Mouse (Mus musculus) midbrain, embryonic 14.5 days (tissue): ENCODE measurements at regions not wholly inside any gene's neighbourhood (a gene's known extent, or its start where the extent isn't known, plus 50 kb on each side); places are given as distances from the start of the nearest gene placed in this dataset.
A peak's percentile ranks its signal among the peaks of the same experiment; 100 is the strongest.

Experiments used
- ATAC-seq: fragments of 200-750 bp; cut with Nextera tagmentation; 2 replicates; pipeline ENCODE4 v1.8.0; 2017; ENCODE audit warnings: moderate number of reproducible peaks, moderate library complexity; ENCODE audit not compliant: low FRiP score, low TSS enrichment
- DNase-seq: peaks from one replicate; pipeline ENCODE4 v3.0.0-alpha.2; 2015
- H3K27ac ChIP-seq: fragments of 300-500 bp; sonication (generic); replicated peaks from 2 replicates; pipeline ENCODE4 v1.5.1; 2014; ENCODE audit warnings: mild to moderate bottlenecking, low read depth, low read length, moderate library complexity
- H3K27me3 ChIP-seq: fragments of 300-500 bp; sonication (generic); 2 replicates; pipeline ENCODE4 v1.6.1; 2014; ENCODE audit warnings: low read length, control low read depth, mixed read lengths; ENCODE audit not compliant: control insufficient read depth, insufficient read depth
- H3K36me3 ChIP-seq: fragments of 300-500 bp; sonication (generic); 2 replicates; pipeline ENCODE4 v1.6.1; 2014; ENCODE audit warnings: low read length, control low read depth; ENCODE audit not compliant: control insufficient read depth, insufficient read depth
- H3K4me1 ChIP-seq: fragments of 300-500 bp; sonication (generic); 2 replicates; pipeline ENCODE4 v1.6.1; 2014; ENCODE audit warnings: mild to moderate bottlenecking, antibody characterized with exemption, low read length, control low read depth; ENCODE audit not compliant: control insufficient read depth, insufficient read depth
- H3K4me2 ChIP-seq: fragments of 300-500 bp; sonication (generic); 2 replicates; pipeline ENCODE4 v1.6.1; 2014; ENCODE audit warnings: mild to moderate bottlenecking, low read length, moderate library complexity
- H3K4me3 ChIP-seq: fragments of 300-500 bp; sonication (generic); replicated peaks from 2 replicates; pipeline ENCODE4 v1.5.1; 2014; ENCODE audit warnings: low read depth, low read length
- H3K9ac ChIP-seq: fragments of 300-500 bp; sonication (generic); replicated peaks from 2 replicates; pipeline ENCODE4 v1.6.1; 2014; ENCODE audit warnings: mild to moderate bottlenecking, low read length, moderate library complexity
- H3K9me3 ChIP-seq: fragments of 300-500 bp; sonication (generic); 2 replicates; pipeline ENCODE4 v1.6.1; 2016; ENCODE audit warnings: low read length, control low read depth, mixed read lengths; ENCODE audit not compliant: control insufficient read depth
- WGBS: fragments of 180-500 bp; shearing (Covaris S2); extraction: QIAGEN DNeasy Blood & Tissue Kit; methylation state at CpG from one replicate; pipeline ENCODE4 v1.1.7; 2014; 5-methylcytosine and 5-hydroxymethylcytosine counted together

DNA sequence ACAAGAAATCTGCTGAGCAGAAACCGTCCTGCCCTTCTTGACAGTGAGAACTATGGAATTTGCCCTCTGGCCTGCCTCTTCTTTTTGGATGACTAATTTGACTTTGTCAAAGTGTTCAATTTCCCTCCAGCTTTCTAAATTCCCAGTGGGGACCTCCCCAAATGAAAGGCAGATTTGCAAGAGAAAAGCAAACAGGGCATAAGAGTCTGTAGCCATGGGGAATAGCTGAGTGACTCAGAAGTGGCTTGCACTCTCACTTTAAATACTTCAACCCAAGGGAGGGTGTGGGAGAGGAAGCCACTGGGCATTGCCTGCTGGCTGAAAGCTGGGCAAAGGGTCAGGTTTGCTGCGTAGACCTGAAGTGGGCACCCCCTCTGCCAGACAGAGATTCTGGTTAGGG lies 220.7 kb upstream of the Prok2 start:
- ATAC-seq (no peak), DNase-seq (no peak)
- H3K9me3 ChIP-seq = no peaks in the 10 kb centered on the region
- H3K4me1 ChIP-seq = 0 out of 2 replicates have a peak, but pooled peaks cover 4% of the 10 kb centered on the region
- 50% methylated on average over 2 of the region's 2 CpGs for WGBS
- H3K27me3 ChIP-seq = no peaks in the 10 kb centered on the region
- H3K4me3 ChIP-seq = no peak overlapping the region
- no peak overlapping the region for H3K27ac ChIP-seq
- no peak overlapping the region for H3K4me2 ChIP-seq
- H3K36me3 ChIP-seq = no peaks in the 10 kb centered on the region
- no peak overlapping the region for H3K9ac ChIP-seq

DNA sequence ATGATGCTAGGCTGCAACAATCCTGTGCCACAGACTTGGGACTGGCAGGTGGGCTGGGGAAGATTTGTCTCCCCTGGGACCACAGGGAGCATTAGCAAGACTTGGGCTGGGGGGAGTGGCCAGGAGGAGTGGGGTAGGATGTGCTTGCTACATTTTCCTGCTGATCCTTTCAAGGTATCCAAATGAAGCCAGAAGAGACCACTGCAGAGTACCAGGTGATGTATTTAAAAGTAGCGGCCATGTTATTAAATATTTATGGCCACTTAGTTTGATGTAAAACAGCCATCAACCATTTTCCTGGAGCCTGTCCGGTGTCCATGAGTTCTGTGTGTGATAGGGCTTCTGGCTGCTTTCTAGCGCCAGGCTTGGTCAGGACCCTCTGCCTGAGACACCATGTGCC lies 220.3 kb upstream of the Prok2 start:
- no peak for ATAC-seq
- Histone ChIP-seq H3K27ac (no peak overlapping the region), H3K9ac (no peak overlapping the region), H3K9me3 (no peaks in the 10 kb centered on the region), H3K27me3 (no peaks in the 10 kb centered on the region), H3K4me3 (no peak overlapping the region), H3K36me3 (no peaks in the 10 kb centered on the region), H3K4me1 (0 out of 2 replicates have a peak, but pooled peaks cover 2% of the 10 kb centered on the region), H3K4me2 (no peak overlapping the region)
- 70% methylated on average over 3 of the region's 3 CpGs for WGBS
- DNase-seq = no peak

DNA sequence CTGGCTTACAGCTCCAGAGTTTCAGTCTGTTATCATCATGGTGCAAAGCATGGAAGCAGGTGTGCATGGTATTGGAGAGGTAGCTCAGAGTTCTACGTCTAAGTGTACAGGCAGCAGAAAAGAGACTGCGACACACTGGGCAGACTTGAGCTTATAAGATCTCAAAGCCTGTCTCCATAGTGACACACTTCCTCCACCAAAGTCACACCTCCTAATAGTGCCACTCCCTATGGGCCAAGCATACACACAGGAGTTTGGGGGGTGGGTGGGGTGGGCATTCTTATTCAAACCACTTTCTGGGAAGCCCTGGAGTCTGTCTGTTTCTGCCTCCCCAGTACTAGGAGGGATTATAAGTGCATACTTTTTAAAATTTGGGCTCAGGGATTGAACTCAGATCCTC lies 219.5 kb upstream of the Prok2 start:
- Histone ChIP-seq H3K4me2 (no peak overlapping the region), H3K4me3 (no peak overlapping the region), H3K36me3 (no peaks in the 10 kb centered on the region), H3K27me3 (no peaks in the 10 kb centered on the region), H3K9ac (no peak overlapping the region), H3K9me3 (no peaks in the 10 kb centered on the region), H3K27ac (no peak overlapping the region), H3K4me1 (no peaks in the 10 kb centered on the region)
- whole genome bisulfite sequencing = 86% methylated on average over 2 of the region's 2 CpGs
- ATAC-seq (no peak), DNase-seq (no peak)

DNA sequence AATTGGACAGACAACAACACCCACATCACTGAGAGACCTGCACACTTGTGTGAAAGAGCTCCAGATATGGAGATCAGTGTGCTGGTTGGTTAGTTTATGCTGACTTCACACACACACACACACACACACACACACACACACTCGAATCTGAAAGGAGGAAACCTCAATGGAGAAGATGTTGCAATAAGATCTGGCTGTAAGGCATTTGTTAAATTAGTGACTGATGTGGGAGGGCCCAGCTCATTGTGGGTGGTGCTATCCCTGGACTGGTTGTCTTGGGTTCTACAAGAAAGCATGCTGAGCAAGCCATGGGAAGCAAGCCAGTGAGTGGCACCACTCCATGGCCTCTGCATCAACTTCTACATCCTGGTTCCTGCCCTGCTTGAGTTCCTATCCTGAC lies 216.8 kb upstream of the Prok2 start:
- no peaks in the 10 kb centered on the region for H3K36me3 ChIP-seq
- ATAC-seq (no peak), DNase-seq (no peak)
- H3K9ac ChIP-seq = no peak overlapping the region
- no peak overlapping the region for H3K27ac ChIP-seq
- no peak overlapping the region for H3K4me3 ChIP-seq
- no peak overlapping the region for H3K4me2 ChIP-seq
- H3K9me3 ChIP-seq = no peaks in the 10 kb centered on the region
- no peaks in the 10 kb centered on the region for H3K27me3 ChIP-seq
- peaks cover 16% of the 10 kb centered on the region for H3K4me1 ChIP-seq
- WGBS = 90% methylated on average over 1 of the region's 1 CpGs

DNA sequence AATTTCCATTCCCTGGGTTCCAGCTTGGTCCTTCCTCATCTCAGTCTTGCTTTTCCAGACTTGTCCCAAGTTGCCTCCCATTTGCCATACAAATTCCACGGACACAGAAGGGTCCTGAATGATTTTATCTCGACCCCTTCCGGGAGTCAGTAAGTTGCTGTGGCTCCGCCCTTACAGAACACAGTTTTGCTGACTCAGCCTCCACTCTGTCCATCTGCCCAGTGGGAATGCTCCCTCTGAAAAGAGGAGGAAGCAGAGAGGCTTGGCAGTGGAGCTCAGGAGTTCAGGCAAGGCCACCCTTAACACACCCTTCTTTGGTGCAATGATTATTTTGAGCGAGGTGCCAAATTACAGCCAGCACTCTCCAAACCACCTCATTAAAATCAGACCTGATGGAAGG lies 213.9 kb upstream of the Prok2 start:
- Histone ChIP-seq H3K4me1 (peaks cover 16% of the 10 kb centered on the region), H3K9me3 (no peaks in the 10 kb centered on the region), H3K27ac (no peak overlapping the region), H3K36me3 (no peaks in the 10 kb centered on the region), H3K4me3 (no peak overlapping the region), H3K4me2 (no peak overlapping the region), H3K9ac (no peak overlapping the region), H3K27me3 (no peaks in the 10 kb centered on the region)
- DNase-seq (no peak), ATAC-seq (no peak)
- 67% methylated on average over 5 of the region's 5 CpGs for WGBS

DNA sequence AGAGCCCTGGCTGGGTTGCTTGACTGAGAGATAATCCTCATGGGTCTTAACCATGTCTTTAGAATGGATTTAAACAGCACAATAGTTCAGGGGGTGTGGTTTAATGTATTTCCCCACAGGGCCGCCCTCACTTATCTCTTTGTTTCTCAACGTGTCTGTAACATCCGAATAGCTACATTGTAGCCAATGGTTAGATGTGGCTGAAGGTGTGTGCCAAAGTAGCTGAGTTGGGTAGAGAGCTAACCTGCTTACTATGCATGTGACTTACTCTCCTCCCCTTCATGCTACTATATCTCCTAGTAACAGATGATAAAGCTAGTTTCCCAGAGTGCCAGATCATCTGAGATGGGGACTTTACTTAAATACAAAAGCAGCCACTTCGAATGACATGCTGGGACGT lies 213.2 kb upstream of the Prok2 start:
- no peak overlapping the region for H3K9ac ChIP-seq
- 22% methylated on average over 5 of the region's 5 CpGs for WGBS
- DNase-seq = no peak
- H3K27me3 ChIP-seq = no peaks in the 10 kb centered on the region
- H3K4me2 ChIP-seq = no peak overlapping the region
- no peaks in the 10 kb centered on the region for H3K36me3 ChIP-seq
- H3K9me3 ChIP-seq = no peaks in the 10 kb centered on the region
- ATAC-seq = no peak
- H3K27ac ChIP-seq = no peak overlapping the region
- H3K4me3 ChIP-seq = no peak overlapping the region
- peaks cover 16% of the 10 kb centered on the region for H3K4me1 ChIP-seq

DNA sequence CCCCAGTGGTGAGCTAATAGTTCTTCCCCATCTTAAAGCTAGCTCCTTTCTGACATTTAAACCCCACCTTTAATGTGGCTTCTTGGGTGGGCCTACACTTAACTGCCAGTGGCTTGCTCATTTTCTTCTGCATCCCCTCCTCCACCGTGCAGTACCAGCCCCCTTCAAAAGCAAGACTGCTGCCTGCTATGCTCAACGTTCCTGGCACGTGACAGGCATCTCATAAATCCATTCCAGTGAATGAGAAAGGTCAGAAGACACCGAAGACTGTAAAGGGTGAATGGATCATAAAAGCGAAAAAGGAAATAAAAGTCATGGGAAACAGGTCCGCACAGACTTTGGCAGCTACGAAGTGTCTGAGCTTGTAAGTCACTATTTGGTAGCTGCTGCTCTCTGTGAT lies 212.8 kb upstream of the Prok2 start:
- Histone ChIP-seq H3K36me3 (no peaks in the 10 kb centered on the region), H3K4me1 (peaks cover 16% of the 10 kb centered on the region), H3K4me3 (no peak overlapping the region), H3K9ac (no peak overlapping the region), H3K27ac (no peak overlapping the region), H3K9me3 (no peaks in the 10 kb centered on the region), H3K4me2 (no peak overlapping the region), H3K27me3 (no peaks in the 10 kb centered on the region)
- WGBS = 31% methylated on average over 7 of the region's 7 CpGs
- DNase-seq (peak; percentile 47), ATAC-seq (no peak)

DNA sequence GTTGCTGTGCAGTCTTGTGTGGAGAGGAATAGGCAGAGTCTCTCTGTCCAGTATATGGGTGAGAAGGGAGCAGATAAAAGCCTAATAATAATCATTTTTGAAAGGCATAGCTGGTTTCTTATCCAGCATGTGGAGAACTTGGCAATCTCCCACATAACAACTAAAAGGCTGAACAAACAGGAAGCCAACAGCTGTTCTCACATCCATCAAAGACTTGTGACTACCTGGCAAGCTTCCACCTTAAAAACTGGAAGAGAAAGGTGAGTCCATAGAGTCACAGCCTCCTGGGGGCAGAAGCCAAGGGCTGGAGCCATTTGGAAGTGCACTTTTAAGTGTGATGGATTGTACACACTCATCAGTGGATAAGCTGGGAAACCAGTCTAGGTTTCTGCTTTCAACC lies 210.5 kb upstream of the Prok2 start:
- H3K4me1 ChIP-seq = peaks cover 16% of the 10 kb centered on the region
- ATAC-seq (no peak), DNase-seq (no peak)
- H3K4me2 ChIP-seq = no peak overlapping the region
- H3K9me3 ChIP-seq = no peaks in the 10 kb centered on the region
- H3K36me3 ChIP-seq = no peaks in the 10 kb centered on the region
- no peaks in the 10 kb centered on the region for H3K27me3 ChIP-seq
- no peak overlapping the region for H3K9ac ChIP-seq
- no peak overlapping the region for H3K4me3 ChIP-seq
- no peak overlapping the region for H3K27ac ChIP-seq

DNA sequence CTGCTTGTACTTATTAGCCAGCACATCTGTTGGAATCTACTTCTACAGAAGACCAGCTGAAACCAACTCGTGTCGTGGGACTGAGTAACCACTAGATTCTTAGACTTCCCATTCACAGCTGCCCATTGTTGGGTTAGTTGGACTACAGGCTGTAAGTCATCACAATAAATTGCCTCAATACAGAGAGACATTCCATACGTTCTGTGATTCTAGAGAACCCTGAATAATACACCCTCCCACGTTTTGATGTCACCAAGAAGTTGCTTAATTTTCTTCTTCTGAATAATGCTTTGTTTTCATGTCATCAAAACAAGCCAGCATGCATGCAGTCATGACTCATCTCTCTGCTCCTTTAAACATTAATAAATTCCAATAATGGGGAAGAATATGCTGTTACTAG lies 209.2 kb upstream of the Prok2 start:
- no peak overlapping the region for H3K27ac ChIP-seq
- H3K36me3 ChIP-seq = no peaks in the 10 kb centered on the region
- DNase-seq (no peak), ATAC-seq (no peak)
- no peak overlapping the region for H3K4me3 ChIP-seq
- peaks cover 16% of the 10 kb centered on the region for H3K4me1 ChIP-seq
- no peak overlapping the region for H3K4me2 ChIP-seq
- no peaks in the 10 kb centered on the region for H3K27me3 ChIP-seq
- H3K9me3 ChIP-seq = no peaks in the 10 kb centered on the region
- 90% methylated on average over 4 of the region's 4 CpGs for WGBS
- H3K9ac ChIP-seq = no peak overlapping the region
